Mouse (Mus musculus) spleen, adult 12 weeks (tissue): ENCODE results near the gene Prkca.

Experiments
- DNase-seq: peaks from one replicate; pipeline ENCODE4 v3.0.0; 2022; ENCODE audit warnings: low spot score

Gene Prkca

GRCm38 (mm10) chr11:108343789-108344462 is at the start of gene Prkca:
TSS of gene Prkca (minus strand) at chr11:108343928.
- DNase-seq, result peak; percentile 73

GRCm38 (mm10) chr11:108385666-108386024 is 41.9 kb upstream of the Prkca start:
- no peak for DNase-seq

GRCm38 (mm10) chr11:108384920-108385665 is 41.4 kb upstream of the Prkca start:
- DNase-seq, result no peak

GRCm38 (mm10) chr11:108382664-108383063 is 38.9 kb upstream of the Prkca start:
- DNase-seq, result no peak

- DNase-seq, result no peak
Observed at GRCm38 (mm10) chr11:108378363-108378751, 34.6 kb upstream of the Prkca start.

GRCm38 (mm10) chr11:108377680-108378362 is 34.1 kb upstream of the Prkca start:
- peak; percentile 68 for DNase-seq

- no peak for DNase-seq
Observed at GRCm38 (mm10) chr11:108376815-108377214, 33.1 kb upstream of the Prkca start.

GRCm38 (mm10) chr11:108367046-108367445 is 23.3 kb upstream of the Prkca start:
- no peak for DNase-seq

- DNase-seq, result no peak
Observed at GRCm38 (mm10) chr11:108365600-108365999, 21.9 kb upstream of the Prkca start.

GRCm38 (mm10) chr11:108364945-108365589 is 21.3 kb upstream of the Prkca start:
- DNase-seq, result no peak

- DNase-seq, result no peak
Observed at GRCm38 (mm10) chr11:108363991-108364390, 20.3 kb upstream of the Prkca start.

GRCm38 (mm10) chr11:108362965-108363364 is 19.2 kb upstream of the Prkca start:
- no peak for DNase-seq

- DNase-seq, result no peak
Observed at GRCm38 (mm10) chr11:108360983-108361382, 17.3 kb upstream of the Prkca start.

GRCm38 (mm10) chr11:108358911-108359310 is 15.2 kb upstream of the Prkca start:
- no peak for DNase-seq

- no peak for DNase-seq
Observed at GRCm38 (mm10) chr11:108356020-108356419, 12.3 kb upstream of the Prkca start.

GRCm38 (mm10) chr11:108352842-108353388 is 9.2 kb upstream of the Prkca start:
- no peak for DNase-seq

- no peak for DNase-seq
Observed at GRCm38 (mm10) chr11:108350799-108351198, 7.1 kb upstream of the Prkca start.

- DNase-seq, result no peak
Observed at GRCm38 (mm10) chr11:108345321-108345720, 1.6 kb upstream of the Prkca start.

GRCm38 (mm10) chr11:108344759-108345158 is 1.0 kb upstream of the Prkca start:
- DNase-seq, result no peak

- peak; percentile 7 for DNase-seq
Observed at GRCm38 (mm10) chr11:108342781-108343768, 653 bp downstream of the Prkca start, which contains the start of gene Apoh. TSS of gene Apoh (plus strand) at chr11:108343354.

GRCm38 (mm10) chr11:108341783-108342182 is 1.9 kb downstream of the Prkca start:
- DNase-seq, result no peak
